Mouse (Mus musculus) ES-Bruce4 (cell line): ENCODE measurements around the gene Snx1.

ENCODE experiments used
- EP300 ChIP-seq: IDR thresholded peaks from 2 replicates; pipeline ENCODE4 v1.6.1; 2011; ENCODE audit warnings: low read depth, low read length; ENCODE audit not compliant: insufficient read depth
- POLR2A ChIP-seq: IDR thresholded peaks from one replicate; pipeline ENCODE4 v1.8.1; 2011; ENCODE audit warnings: low read length; ENCODE audit not compliant: insufficient read depth

GRCm38 (mm10) chr9:66068971-66069391, 57.4 kb downstream of the Snx1 start:
- no peak for TF ChIP-seq EP300
- no peak for TF ChIP-seq POLR2A
